Mouse (Mus musculus): Measurements from ENCODE around the gene H2-M10.3. TPM values are rescaled to one million over a fixed set of nuclear protein-coding genes. Genes with fewer than 3 reads are reported as not detected.
A peak's percentile ranks its signal among the peaks of the same experiment; 100 is the strongest.
"Not testable (repeated sequence)": the region's sequence is repeated elsewhere in the genome, so short reads cannot be mapped to it uniquely, and the experiment has no call there.

Gene H2-M10.3
- polyA plus RNA-seq (2015; fragmentation: Nextera tagmentation; extraction: Ambion mirVana), result not detected in 2 replicates

DNA sequence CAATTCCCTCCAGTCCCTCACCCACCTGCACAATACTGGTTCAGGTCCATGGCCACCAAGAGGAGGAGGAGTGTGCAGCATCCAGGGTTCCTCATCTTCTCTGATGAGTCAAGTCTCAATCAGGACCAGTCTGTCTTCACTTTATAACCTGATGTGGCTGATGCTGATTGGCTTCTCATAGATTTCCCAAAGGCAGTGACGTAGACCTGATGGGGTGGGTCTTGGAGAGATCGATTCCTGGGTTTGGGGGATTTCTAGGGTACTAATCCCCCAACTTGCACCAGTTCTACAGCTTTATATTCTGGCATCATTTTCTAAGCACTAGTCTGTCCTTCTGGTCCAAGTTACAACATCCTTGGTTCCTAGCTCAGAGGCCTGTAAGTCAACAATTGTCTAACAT, at the start of gene H2-M10.3:
Gene H2-M10.3 (minus strand): TSS at position 101 of the 400 bp plus-strand sequence.
- H3K9me3 ChIP-seq; H3K4me2 ChIP-seq; H3K9ac ChIP-seq; ATAC-seq (ENCODE audit: insufficient number of reproducible peaks, insufficient read depth, low FRiP score, low TSS enrichment, low read depth); H3K36me3 ChIP-seq; H3K4me3 ChIP-seq; H3K27me3 ChIP-seq; H3K27ac ChIP-seq; H3K4me1 ChIP-seq: not testable (repeated sequence)
- WGBS, result 96% methylated on average over 2 of the region's 2 CpGs

DNA sequence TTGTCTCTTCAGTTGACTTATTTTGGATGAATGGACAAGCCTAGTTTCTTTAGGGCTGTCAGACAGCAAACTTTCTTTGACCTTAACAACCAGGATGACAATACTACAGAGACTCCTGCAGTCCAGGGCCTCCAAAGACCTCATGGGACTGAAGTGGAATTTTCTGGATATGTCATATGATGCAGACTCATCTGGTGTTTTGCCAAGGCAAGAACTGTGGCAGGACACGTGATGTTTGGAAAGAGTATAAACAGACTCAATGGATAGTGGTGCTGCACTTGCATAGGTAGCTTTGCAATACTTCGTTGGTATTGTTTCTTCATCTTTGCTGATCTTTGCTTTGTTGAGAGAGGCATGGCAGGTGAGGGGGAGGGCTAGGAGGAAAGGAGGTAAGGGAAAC, 49.2 kb upstream of the H2-M10.3 start:
- H3K27ac ChIP-seq, result no peak overlapping the region
- no peak for ATAC-seq (ENCODE audit: insufficient number of reproducible peaks, insufficient read depth, low FRiP score, low TSS enrichment, low read depth)
- no peak overlapping the region for H3K9ac ChIP-seq
- H3K9me3 ChIP-seq, result 0 out of 2 replicates have a peak, but pooled peaks cover 3% of the 10 kb centered on the region
- H3K27me3 ChIP-seq, result no peaks in the 10 kb centered on the region
- H3K36me3 ChIP-seq, result no peaks in the 10 kb centered on the region
- H3K4me1 ChIP-seq, result no peaks in the 10 kb centered on the region
- no peak overlapping the region for H3K4me2 ChIP-seq
- 56% methylated on average over 2 of the region's 2 CpGs for WGBS
- no peak overlapping the region for H3K4me3 ChIP-seq

DNA sequence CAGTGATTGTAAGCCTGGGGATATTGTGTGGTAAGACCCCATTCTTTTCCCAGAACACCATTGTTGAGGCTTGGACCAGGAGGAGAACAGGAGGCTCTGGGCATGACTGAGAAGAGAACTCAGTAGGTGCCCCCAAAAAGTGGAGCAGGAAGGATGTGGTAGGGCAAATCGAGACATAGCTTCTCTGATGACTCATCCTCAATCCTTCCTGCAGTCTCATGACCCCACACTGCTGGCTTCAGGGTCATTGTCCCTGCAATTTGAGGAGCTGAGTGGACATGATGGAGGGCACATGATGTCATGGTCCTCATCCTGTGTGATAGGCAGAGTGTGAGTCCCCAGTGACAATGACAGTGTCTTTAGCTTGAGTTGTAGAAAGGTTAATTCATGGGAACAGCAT, 47.2 kb upstream of the H2-M10.3 start:
- Histone ChIP-seq H3K4me1 (no peaks in the 10 kb centered on the region), H3K9ac (no peak overlapping the region), H3K27ac (no peak overlapping the region), H3K4me2 (no peak overlapping the region), H3K9me3 (no peaks in the 10 kb centered on the region), H3K27me3 (no peaks in the 10 kb centered on the region), H3K4me3 (no peak overlapping the region), H3K36me3 (no peaks in the 10 kb centered on the region)
- WGBS, result 38% methylated on average over 1 of the region's 1 CpGs
- no peak for ATAC-seq (ENCODE audit: insufficient number of reproducible peaks, insufficient read depth, low FRiP score, low TSS enrichment, low read depth)

DNA sequence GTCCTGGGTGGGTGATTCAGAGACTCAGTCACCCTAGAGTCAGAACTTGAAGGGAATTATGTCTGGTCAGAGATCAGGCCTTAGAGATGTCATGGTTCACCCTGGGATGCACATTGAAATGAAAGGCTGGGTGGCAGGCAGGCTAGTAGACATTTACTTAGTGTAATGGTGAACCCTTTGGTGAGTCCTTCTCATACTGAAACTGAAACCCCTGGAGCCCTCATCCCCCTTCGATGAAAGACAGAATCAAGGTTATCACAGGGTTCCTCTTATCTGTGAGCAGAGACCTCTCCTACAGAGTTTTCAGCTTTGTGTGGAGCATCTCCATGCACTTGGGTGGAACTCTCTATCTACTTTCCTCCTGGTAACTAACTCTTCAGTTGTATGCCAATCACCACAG, 46.1 kb upstream of the H2-M10.3 start:
- H3K27ac ChIP-seq, result no peak overlapping the region
- no peaks in the 10 kb centered on the region for H3K27me3 ChIP-seq
- no peaks in the 10 kb centered on the region for H3K4me1 ChIP-seq
- no peak overlapping the region for H3K9ac ChIP-seq
- no peak for ATAC-seq (ENCODE audit: insufficient number of reproducible peaks, insufficient read depth, low FRiP score, low TSS enrichment, low read depth)
- no peaks in the 10 kb centered on the region for H3K36me3 ChIP-seq
- H3K9me3 ChIP-seq, result no peaks in the 10 kb centered on the region
- no peak overlapping the region for H3K4me3 ChIP-seq
- 87% methylated on average over 1 of the region's 1 CpGs for WGBS
- H3K4me2 ChIP-seq, result no peak overlapping the region

DNA sequence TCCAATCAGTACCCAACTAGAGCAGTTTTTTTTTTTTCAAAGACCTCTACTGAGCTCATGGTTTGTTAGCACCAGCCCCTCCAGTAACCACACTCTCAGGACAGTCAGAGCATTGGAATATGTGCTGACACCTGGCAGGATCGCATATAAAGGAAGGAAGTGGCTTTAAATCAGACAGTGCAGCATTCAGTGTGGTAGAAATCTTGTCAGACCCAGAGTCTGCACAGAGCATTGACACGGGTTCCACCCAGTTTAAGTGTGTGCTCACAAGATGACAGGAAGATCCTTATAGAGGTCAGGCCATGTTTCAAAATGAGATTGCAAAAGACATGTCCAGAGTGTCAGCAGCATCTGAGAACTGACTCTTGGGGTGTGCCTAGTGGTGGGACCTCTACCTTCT, 21.7 kb upstream of the H2-M10.3 start:
- 69% methylated on average over 2 of the region's 2 CpGs for WGBS
- Histone ChIP-seq H3K36me3 (no peaks in the 10 kb centered on the region), H3K9me3 (no peaks in the 10 kb centered on the region), H3K4me1 (no peaks in the 10 kb centered on the region), H3K27ac (no peak overlapping the region), H3K9ac (no peak overlapping the region), H3K4me3 (no peak overlapping the region), H3K4me2 (no peak overlapping the region), H3K27me3 (no peaks in the 10 kb centered on the region)
- no peak for ATAC-seq (ENCODE audit: insufficient number of reproducible peaks, insufficient read depth, low FRiP score, low TSS enrichment, low read depth)

DNA sequence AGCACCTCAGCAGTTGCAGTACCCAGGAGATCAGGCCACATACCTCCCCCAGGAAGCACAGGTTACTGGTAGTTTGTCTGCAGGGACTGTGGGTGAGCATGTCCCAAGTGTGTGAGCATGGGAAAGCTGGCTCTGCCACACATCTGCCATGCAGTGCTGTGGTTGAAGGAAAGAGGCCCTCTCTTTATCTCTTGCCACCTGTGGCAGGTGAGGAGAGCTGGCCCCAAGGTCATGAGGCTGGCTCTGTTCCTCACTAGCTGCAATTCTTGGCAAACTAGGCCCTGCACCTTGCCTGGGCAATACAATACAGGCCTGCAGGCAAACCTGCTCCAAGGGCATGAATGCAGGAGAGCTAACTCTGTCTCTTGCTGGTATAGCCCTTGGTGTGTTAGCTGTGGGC, 5.8 kb downstream of the H2-M10.3 start:
- H3K27ac ChIP-seq; H3K27me3 ChIP-seq; H3K4me2 ChIP-seq; H3K9ac ChIP-seq; H3K4me1 ChIP-seq; H3K36me3 ChIP-seq; H3K9me3 ChIP-seq; ATAC-seq (ENCODE audit: insufficient number of reproducible peaks, insufficient read depth, low FRiP score, low TSS enrichment, low read depth); H3K4me3 ChIP-seq: not testable (repeated sequence)

DNA sequence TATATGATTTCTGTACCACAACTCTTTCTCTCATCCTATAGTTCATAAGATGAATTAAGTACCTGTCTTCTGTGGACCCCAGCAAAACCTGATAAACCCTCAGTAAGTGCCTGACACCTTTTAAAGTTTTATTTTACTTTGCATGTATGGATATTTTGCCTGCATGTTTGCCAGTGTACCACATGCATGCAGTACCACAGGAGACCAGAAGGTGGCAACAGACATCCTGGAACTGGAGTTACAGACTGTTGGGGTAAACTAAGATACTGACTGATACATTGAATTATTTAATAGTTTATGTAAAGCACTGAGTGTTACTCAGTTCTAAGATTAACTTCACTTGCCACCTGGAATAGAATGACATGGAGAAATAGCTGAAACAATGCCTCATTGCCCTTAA, 10.7 kb downstream of the H2-M10.3 start:
- not testable (repeated sequence) for H3K27ac ChIP-seq; H3K36me3 ChIP-seq; H3K4me1 ChIP-seq; H3K9ac ChIP-seq; H3K9me3 ChIP-seq; H3K4me2 ChIP-seq; H3K27me3 ChIP-seq; ATAC-seq (ENCODE audit: insufficient number of reproducible peaks, insufficient read depth, low FRiP score, low TSS enrichment, low read depth); H3K4me3 ChIP-seq

DNA sequence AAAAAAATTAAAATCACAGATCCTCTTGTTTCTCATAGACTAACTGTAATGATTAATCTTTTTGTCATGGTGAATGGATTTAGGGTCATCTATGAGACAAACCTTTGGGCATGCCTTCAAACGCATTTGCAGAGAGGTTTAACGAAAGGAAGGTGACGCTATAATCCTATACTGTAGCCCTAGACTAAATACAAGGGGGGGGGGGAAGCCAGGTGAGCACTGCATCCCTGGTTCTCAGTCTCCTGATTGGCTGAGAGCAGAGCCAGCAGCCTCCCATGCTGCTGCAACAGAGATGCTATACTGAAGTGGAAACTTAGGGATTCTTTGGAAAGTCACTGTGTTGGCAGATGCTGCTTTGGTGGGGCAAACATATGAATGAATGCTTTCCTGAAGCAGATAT, 12.5 kb downstream of the H2-M10.3 start:
- H3K27me3 ChIP-seq, result no peaks in the 10 kb centered on the region
- no peaks in the 10 kb centered on the region for H3K4me1 ChIP-seq
- H3K9me3 ChIP-seq, result no peaks in the 10 kb centered on the region
- no peak overlapping the region for H3K4me3 ChIP-seq
- H3K9ac ChIP-seq, result no peak overlapping the region
- H3K27ac ChIP-seq, result no peak overlapping the region
- ATAC-seq (ENCODE audit: insufficient number of reproducible peaks, insufficient read depth, low FRiP score, low TSS enrichment, low read depth), result no peak
- no peak overlapping the region for H3K4me2 ChIP-seq
- H3K36me3 ChIP-seq, result no peaks in the 10 kb centered on the region
- whole genome bisulfite sequencing, result 29% methylated on average over 3 of the region's 3 CpGs

DNA sequence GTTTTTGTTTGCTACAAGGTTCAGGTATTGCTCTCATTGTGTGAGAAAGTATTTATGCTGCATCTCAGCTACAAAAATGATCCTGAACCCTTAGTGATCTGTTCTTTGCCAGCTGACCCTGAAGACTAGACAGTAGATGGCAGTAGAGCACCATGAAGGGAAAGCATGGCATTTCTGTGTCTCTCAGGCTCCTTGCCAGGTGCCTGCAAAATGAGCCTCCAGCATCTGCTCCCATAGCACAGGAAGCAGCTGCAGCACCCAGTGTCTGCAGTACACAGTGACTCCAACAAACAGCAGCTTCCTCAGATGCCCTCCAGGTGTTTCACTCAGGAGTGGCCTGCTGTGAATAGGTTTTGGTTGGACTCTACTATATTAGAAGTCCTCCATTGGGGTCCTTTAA, 12.9 kb downstream of the H2-M10.3 start:
- not testable (repeated sequence) for H3K27me3 ChIP-seq

DNA sequence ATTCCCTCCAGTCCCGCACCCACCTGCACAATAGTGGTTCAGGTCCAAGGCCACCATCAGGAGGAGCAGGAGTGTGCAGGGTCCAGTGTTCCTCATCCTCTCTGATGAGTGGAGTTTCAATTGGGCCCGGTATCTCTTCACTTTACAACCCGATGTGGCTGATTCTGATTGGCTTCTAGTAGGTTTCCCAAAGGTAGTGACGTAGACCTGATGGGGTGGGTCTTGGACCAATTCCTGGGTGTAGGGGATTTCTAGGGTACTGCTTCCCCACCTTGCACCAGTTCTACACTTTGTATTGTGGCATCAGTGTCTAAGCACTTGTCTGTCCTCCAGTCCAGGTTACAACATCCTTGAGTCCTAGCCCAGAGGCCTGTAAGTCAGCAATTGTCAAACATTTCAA, 42.2 kb downstream of the H2-M10.3 start, which contains the start of gene H2-M10.1:
Gene H2-M10.1 (minus strand): TSS at position 101 of the 400 bp plus-strand sequence.
- H3K36me3 ChIP-seq, result no peaks in the 10 kb centered on the region
- no peak for ATAC-seq (ENCODE audit: insufficient number of reproducible peaks, insufficient read depth, low FRiP score, low TSS enrichment, low read depth)
- no peaks in the 10 kb centered on the region for H3K9me3 ChIP-seq
- H3K4me3 ChIP-seq, result no peak within 1 kb of the TSS
- H3K4me1 ChIP-seq, result no peaks in the 10 kb centered on the region
- no peak within 1 kb of the TSS for H3K27ac ChIP-seq
- no peak within 1 kb of the TSS for H3K4me2 ChIP-seq
- H3K27me3 ChIP-seq, result no peaks in the 10 kb centered on the region
- 85% methylated on average over 4 of the region's 4 CpGs for WGBS
- H3K9ac ChIP-seq, result no peak within 1 kb of the TSS

More for the DNA sequence above, 12.9 kb downstream of the H2-M10.3 start:
- ATAC-seq (ENCODE audit: insufficient number of reproducible peaks, insufficient read depth, low FRiP score, low TSS enrichment, low read depth); H3K9ac ChIP-seq; H3K27ac ChIP-seq; H3K4me3 ChIP-seq; H3K4me2 ChIP-seq; H3K9me3 ChIP-seq; H3K4me1 ChIP-seq; H3K36me3 ChIP-seq: not testable (repeated sequence)

DNA sequence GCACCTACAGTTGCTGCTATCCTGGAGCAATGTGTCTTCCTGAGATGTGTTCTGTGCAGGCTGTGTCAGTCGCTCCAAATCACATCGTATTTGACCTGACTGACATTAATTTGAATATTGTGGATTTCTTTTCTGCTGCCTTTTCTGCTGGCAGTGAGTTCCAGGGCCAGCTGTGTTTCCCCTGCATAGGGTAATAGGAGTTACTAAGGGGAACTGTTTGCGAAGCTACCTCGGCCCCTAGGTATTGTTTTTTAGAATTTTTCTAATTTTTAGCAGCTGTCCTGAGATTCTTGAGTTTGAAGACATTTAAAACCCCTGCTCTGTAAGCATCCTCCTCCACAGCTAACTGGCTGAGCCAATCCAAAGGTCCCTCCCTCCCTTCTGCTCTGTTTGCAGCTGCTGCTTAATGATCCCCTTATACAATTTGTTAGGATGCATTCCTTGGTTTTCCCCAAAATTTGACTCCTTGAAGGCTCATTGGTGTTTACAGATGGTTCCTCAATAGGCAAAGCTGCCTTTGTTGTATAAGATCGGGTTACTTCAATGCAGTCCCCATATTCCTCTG, 52.4 kb downstream of the H2-M10.3 start:
- Histone ChIP-seq H3K27ac (no peak overlapping the region), H3K36me3 (no peaks in the 10 kb centered on the region), H3K9me3 (no peaks in the 10 kb centered on the region), H3K4me2 (peak overlapping the region; percentile 83), H3K4me3 (peak overlapping the region; percentile 53), H3K27me3 (no peaks in the 10 kb centered on the region), H3K4me1 (no peaks in the 10 kb centered on the region; the same call in 1 of the 2 replicates), H3K9ac (peak overlapping the region; percentile 68)
- ATAC-seq (ENCODE audit: insufficient number of reproducible peaks, insufficient read depth, low FRiP score, low TSS enrichment, low read depth), result no peak
- WGBS, result 17% methylated on average over 5 of the region's 5 CpGs

DNA sequence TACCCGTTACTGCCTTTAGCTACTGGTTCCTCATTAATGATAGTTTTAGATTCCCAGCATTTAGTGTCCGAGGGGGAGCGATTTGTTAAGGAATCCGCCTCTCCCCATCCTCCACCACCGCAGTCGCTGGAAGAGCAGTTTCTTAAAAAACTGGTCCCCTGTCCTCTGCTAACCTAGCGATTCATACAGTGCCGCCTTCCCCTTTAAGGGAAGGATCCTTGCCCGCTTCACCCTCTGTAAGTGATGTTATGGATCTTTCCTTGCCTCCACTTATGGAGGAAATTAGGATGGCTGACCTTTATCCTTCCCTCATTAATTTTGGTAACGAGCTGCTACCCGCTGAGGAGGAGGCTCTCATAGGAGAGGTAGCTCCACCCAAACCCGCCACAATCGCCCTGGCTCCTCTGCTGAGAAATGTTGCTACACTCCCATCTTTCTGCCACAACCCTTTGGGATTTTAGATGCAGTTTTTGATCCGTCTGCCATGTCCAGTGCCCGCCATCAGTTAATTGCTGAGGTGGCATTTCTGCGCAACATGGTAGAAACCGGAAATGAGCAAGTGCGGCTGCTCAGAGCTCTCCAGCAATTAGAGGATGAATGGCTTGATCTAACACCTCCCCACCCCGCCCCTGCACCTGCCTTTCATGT, 53.1 kb downstream of the H2-M10.3 start:
- WGBS, result under 1% methylated on average over 19 of the region's 19 CpGs
- no peak for ATAC-seq (ENCODE audit: insufficient number of reproducible peaks, insufficient read depth, low FRiP score, low TSS enrichment, low read depth)
- Histone ChIP-seq H3K9me3 (no peaks in the 10 kb centered on the region), H3K36me3 (no peaks in the 10 kb centered on the region), H3K4me2 (peak overlapping the region; percentile 83), H3K4me1 (no peaks in the 10 kb centered on the region; the same call in 1 of the 2 replicates), H3K9ac (peak overlapping the region; percentile 68), H3K27ac (no peak overlapping the region), H3K4me3 (peak overlapping the region; percentile 53), H3K27me3 (no peaks in the 10 kb centered on the region)
